26 mouse cellular contexts compared by ENCODE assay signal in the genomic region with DNA sequence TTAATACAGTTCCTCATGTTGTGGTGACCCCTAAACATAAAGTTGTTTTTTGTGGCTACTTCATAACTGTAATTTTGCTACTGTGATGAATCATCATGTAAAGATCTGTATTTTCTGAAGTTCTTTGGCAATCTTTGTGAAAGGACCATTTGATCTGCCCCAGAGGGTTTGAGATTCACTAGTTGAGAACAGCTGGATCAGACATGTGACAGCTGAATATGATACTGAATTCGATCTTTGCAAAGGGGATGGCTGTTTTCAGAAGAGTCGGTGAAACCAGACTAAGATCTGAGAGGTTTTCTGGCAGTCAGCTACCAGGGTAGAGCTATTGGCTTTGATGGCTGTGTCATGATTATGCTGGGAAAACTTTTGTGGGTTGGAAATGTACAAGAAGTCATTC. TPM values are rescaled to one million over a fixed set of nuclear protein-coding genes. Genes with fewer than 3 reads are reported as not detected.
"Had no signal": no experiment of that assay in that cellular context is flagged by ENCODE, and none has a peak within 500 bp of the region (broad histone marks: within the 10 kb centered on the region; RNA-seq: fewer than 3 reads in every experiment).

No protein-coding gene starts in this region.

- H3K27me3 ChIP-seq: lung, embryonic 15.5 days; midbrain, embryonic 13.5 days; midbrain, embryonic 15.5 days; neural tube, embryonic 13.5 days; neural tube, embryonic 15.5 days; stomach, embryonic 15.5 days had no signal

- H3K4me2 ChIP-seq: lung, embryonic 15.5 days; midbrain, embryonic 11.5 days; midbrain, embryonic 13.5 days; midbrain, embryonic 15.5 days; neural tube, embryonic 13.5 days; neural tube, embryonic 15.5 days; stomach, embryonic 15.5 days had no signal

- ATAC-seq: liver, postnatal 0 days; lung, postnatal 0 days; midbrain, embryonic 13.5 days; midbrain, embryonic 15.5 days had no signal

- H3K36me3 ChIP-seq: lung, embryonic 15.5 days; midbrain, embryonic 13.5 days; midbrain, embryonic 15.5 days; neural tube, embryonic 13.5 days; neural tube, embryonic 15.5 days; stomach, embryonic 15.5 days had no signal

- H3K9me3 ChIP-seq: lung, embryonic 15.5 days; megakaryocyte, embryonic 14.5 days; midbrain, embryonic 13.5 days; midbrain, embryonic 15.5 days; neural tube, embryonic 13.5 days; neural tube, embryonic 15.5 days; stomach, embryonic 15.5 days had no signal

- H3K9ac ChIP-seq: liver, postnatal 0 days; lung, embryonic 15.5 days; midbrain, embryonic 13.5 days; midbrain, embryonic 15.5 days; neural tube, embryonic 13.5 days; neural tube, embryonic 15.5 days; stomach, embryonic 15.5 days had no signal

- H3K27ac ChIP-seq: lung, embryonic 15.5 days; macrophage; midbrain, embryonic 13.5 days; midbrain, embryonic 15.5 days; neural tube, embryonic 13.5 days; neural tube, embryonic 15.5 days; stomach, embryonic 15.5 days; stomach, postnatal 0 days had no signal

- DNase-seq: liver, postnatal 0 days; lung, adult 2 months; lung, postnatal 14 days; lung, postnatal 36 days; retina, postnatal 1 day; right cerebral cortex, adult 18-20 months; right cerebral cortex, postnatal 25 days; right cerebral cortex, postnatal 4 days; thymus, adult 2 months; thymus, postnatal 25 days; thymus, postnatal 4 days had no signal

- H3K4me3 ChIP-seq: lung, embryonic 15.5 days; megakaryocyte, embryonic 14.5 days; midbrain, embryonic 13.5 days; midbrain, embryonic 15.5 days; neural tube, embryonic 13.5 days; neural tube, embryonic 15.5 days; stomach, embryonic 15.5 days had no signal

- H3K4me1 ChIP-seq: lung, embryonic 15.5 days; megakaryocyte, embryonic 14.5 days; midbrain, embryonic 13.5 days; midbrain, embryonic 15.5 days; neural tube, embryonic 13.5 days; neural tube, embryonic 15.5 days; stomach, embryonic 15.5 days had no signal

RNA-seq across cellular contexts. Expression of a gene that starts 10.9 kb away (rescaled TPM):
- total RNA-seq: megakaryocyte progenitor cell, adult 5-6 weeks; midbrain, postnatal 0 days had no signal
- polyA plus RNA-seq: liver, postnatal 0 days; lung, adult 2 months; lung, embryonic 15.5 days; macrophage; midbrain, embryonic 11.5 days; midbrain, embryonic 13.5 days; midbrain, embryonic 15.5 days; midbrain, postnatal 0 days; neural tube, embryonic 11.5 days; neural tube, embryonic 13.5 days; neural tube, embryonic 15.5 days; stomach, embryonic 15.5 days; stomach, postnatal 0 days; testis, adult 2 months; thymus, adult 2 months had no signal
